Mouse (Mus musculus) colon, adult 2 months (tissue): Measurements from ENCODE around the gene Pdzk1ip1. TPM values are rescaled to one million over a fixed set of nuclear protein-coding genes. Genes with fewer than 3 reads are reported as not detected.

Source experiments
- polyA plus RNA-seq: library from polyadenylated mRNA; depleted of rRNA; stranded (reverse); fragments of >200 nt; gene quantifications from 2 replicates; pipeline ENCODE4 v1.2.3, GENCODE M21; 2012; rRNA removed

Pdzk1ip1 gene
- 428 and 460 TPM in 2 replicates for polyA plus RNA-seq

DNA sequence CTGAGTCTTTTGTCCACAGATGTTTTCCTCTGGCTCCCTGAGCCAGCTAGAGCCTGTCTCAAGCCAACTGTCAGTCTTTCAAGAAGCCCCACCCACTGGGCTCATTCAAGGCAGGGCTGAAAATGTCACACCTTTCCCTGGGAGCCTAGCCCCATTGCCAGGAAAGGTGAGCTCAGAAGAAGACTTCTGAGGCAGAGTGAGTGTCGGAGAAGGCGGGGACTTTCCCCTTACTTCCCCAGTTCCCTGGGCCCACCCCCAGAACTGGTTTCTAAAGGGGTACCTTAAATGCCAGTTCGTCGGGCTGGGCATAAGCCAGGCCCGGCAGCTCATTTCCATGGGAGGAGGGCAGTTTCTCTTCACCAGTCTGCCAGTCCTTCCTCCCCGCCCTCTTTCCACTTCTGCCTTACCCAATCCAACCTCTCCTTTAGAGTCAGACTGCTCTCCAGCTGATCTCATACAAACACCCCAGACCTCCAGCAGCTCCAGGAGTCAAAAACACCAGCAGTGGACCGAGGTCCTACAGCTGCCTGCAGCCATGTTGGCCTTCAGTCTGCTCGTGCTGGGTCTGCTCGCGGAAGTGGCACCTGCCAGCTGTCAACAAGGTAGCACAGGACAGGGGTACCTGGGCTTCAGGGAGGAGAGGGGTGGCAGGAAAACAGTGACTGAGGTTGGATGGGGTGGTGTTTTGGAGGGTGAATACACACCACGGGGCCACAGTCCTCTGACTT is at the start of gene Pdzk1ip1:
Gene Pdzk1ip1 (plus strand): TSS at position 98 of the 728 bp plus-strand sequence.

DNA sequence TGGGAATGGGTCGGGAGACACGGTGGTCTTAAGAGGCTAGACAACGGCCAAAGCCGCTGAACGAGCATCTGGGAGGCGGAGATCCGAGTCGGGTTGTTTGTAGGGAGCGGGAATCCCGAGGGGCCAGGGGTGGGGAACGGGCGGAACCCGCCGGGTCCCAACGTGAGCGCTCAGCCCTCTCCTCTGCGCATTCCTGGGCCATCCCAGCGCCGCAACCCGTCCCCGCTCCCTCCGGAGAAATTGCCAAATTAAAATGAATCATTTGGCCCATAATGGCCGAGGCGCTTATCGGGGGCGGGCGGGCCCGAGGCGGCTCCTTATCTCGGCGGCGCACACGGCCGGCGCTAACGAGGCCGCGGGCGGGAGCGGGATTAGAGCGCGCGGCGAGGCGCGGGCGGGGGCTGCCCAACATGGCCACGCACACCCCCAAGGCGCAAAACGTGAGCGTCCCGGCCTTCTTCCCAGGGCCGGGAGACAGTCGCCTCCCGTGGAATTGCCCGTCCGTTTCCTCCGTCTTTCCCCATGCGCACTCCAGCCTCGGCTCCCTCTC is 32.1 kb upstream of the Pdzk1ip1 start, which contains the start of gene Tal1:
Gene Tal1 (plus strand): TSS at position 56 of the 550 bp plus-strand sequence.

DNA sequence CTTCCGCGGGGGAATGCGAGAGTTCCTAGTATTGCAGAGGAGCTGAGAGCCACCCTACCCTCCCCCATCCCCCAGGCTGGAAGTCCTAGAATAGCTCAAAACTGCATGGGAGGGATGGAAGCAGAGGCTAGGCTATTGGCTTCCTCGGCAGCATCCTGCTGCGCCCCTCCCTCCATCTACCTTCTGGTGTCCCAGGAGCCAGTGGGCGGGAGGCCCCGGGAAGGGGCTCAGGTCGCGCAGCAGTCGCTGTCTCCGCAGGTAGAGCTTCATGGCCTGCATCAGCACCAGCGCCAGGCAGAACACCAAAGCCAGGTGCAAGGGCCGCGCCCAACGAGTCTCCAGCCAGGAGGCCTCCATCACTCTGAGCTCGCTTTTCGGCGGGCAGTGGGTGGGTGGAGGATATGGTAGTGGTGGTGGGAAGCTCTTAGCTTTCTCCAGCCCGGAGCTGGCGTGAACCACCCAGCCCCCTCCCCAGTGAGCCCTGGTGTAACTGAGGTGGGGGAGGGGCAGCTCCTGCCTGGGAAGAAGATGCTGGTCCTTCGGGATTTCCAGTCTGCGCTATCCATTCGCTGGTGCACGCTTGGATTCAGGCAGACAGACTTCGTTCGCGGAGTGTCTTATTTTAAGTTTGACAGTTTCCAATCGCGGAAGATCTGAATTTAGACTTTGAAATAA is 45.2 kb downstream of the Pdzk1ip1 start, which contains the start of gene Cyp4x1:
Gene Cyp4x1 (minus strand): TSS at position 661 of the 675 bp plus-strand sequence.

Other genes with a start within 250 kb of the Pdzk1ip1 start
- 53.9 and 54.4 TPM in 2 replicates for gene Foxd2, start 179.8 kb upstream of the Pdzk1ip1 start, polyA plus RNA-seq
- gene Foxe3, start 162.7 kb upstream of the Pdzk1ip1 start, polyA plus RNA-seq = 0.64 and 1.0 TPM in 2 replicates
- 62.6 and 64.0 TPM in 2 replicates for gene Cmpk1, start 101.5 kb upstream of the Pdzk1ip1 start, polyA plus RNA-seq
- 1.2 and 1.6 TPM in 2 replicates for gene Stil, start 88.5 kb upstream of the Pdzk1ip1 start, polyA plus RNA-seq
- gene Tal1, start 32.3 kb upstream of the Pdzk1ip1 start, polyA plus RNA-seq = 0.83 and 1.2 TPM in 2 replicates
- gene Cyp4x1, start 45.6 kb downstream of the Pdzk1ip1 start, polyA plus RNA-seq = 0.19 and 0.24 TPM in 2 replicates
- not detected in 2 replicates for gene Cyp4a29, start 153.4 kb downstream of the Pdzk1ip1 start, polyA plus RNA-seq
- gene Cyp4a12a, start 210.3 kb downstream of the Pdzk1ip1 start, polyA plus RNA-seq = not detected in 2 replicates